Comparison of ENCODE assay signal across 29 mouse cellular contexts in the genomic region with DNA sequence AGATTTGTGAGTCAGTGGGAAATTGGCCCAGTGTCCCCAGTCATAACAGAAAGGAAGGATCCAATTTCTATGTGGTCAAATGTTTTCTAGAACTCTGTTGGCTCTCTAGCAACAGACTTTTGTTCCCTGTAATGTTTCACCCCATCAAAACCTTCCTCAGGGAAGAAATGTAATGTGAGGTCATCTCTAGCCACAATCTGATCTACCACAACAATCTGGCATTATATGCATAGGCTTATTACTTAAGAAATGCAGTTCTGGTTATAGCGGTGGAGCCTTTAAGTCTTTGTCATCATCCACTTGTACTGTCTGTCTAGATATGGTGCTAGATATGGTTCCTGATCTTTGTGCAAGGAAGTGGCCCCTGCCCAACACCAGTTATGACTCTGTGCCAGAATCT.
A peak's percentile ranks its signal among the peaks of the same experiment; 100 is the strongest.
DNase-seq lines count a peak whose midpoint lies in the region; ATAC-seq and TF ChIP-seq lines count a peak whose summit lies in the region.
"Had no signal": no experiment of that assay in that cellular context is flagged by ENCODE, and none has a peak within 500 bp of the region (broad histone marks: within the 10 kb centered on the region; RNA-seq: fewer than 3 reads in every experiment).

No protein-coding gene starts in this region.

- no peak for TF ChIP-seq CTCF in embryonic fibroblast, embryonic 13.5 days (IDR thresholded peaks at IDR 0.05; ENCODE audit: borderline replicate concordance, insufficient read depth, low read length)
- TF ChIP-seq CTCF in left cerebral cortex, adult 2 months (IDR thresholded peaks at IDR 0.05) = no peak
- no peak for TF ChIP-seq CTCF in layer of hippocampus, adult 2 months (conservative IDR thresholded peaks at IDR 0.05)

- H3K27ac ChIP-seq in embryonic fibroblast, embryonic 13.5 days (ENCODE audit: insufficient read depth, low read length) = peak overlapping the region; percentile 32; the same call in 1 of the 2 replicates
- H3K27ac ChIP-seq in left cerebral cortex, adult 2 months = no peak overlapping the region
- no peak overlapping the region for H3K27ac ChIP-seq in layer of hippocampus, adult 2 months
- H3K27ac ChIP-seq: embryonic facial prominence, embryonic 10.5 days; embryonic facial prominence, embryonic 13.5 days; forebrain, embryonic 12.5 days; forebrain, embryonic 15.5 days; heart, embryonic 15.5 days; intestine, embryonic 15.5 days had no signal

- intact Hi-C loops in left cerebral cortex, adult 2 months (cut with DNase I) = no loop called here

- peak; percentile 16 for DNase-seq in 3T3-L1 (ENCODE audit: low read depth, low spot score)
- DNase-seq in Muller cell, postnatal 12 days (ENCODE audit: inconsistent ontology term) = peak; percentile 52
- DNase-seq in left cerebral cortex, adult 2 months (ENCODE audit: extremely low spot score in 1 of 2, low spot score in 2 of 2) = no peak
- DNase-seq in layer of hippocampus, adult 2 months (ENCODE audit: low spot score in 2 of 2) = no peak
- DNase-seq in frontal cortex, adult 2 months (ENCODE audit: extremely low spot score in 1 of 2, low spot score in 1 of 2) = no peak
- DNase-seq: adrenal gland, postnatal 10 days; adrenal gland, postnatal 36 days; cerebellum, adult 11 months; cerebellum, adult 2 months; cerebellum, adult 9-11 months; cerebellum, postnatal 25 days; embryo, embryonic 11 days; gastrocnemius, postnatal 10 days; gastrocnemius, postnatal 36 days; heart, adult 18-20 months; heart, postnatal 14 days; heart, postnatal 4 days had no signal

- H3K4me3 ChIP-seq in embryonic fibroblast, embryonic 13.5 days (ENCODE audit: insufficient read depth, low read length) = no peak overlapping the region
- H3K4me3 ChIP-seq in left cerebral cortex, adult 2 months = no peak overlapping the region
- no peak overlapping the region for H3K4me3 ChIP-seq in layer of hippocampus, adult 2 months
- H3K4me3 ChIP-seq: embryonic facial prominence, embryonic 10.5 days; embryonic facial prominence, embryonic 13.5 days; forebrain, embryonic 12.5 days; forebrain, embryonic 15.5 days; heart, embryonic 12.5 days; heart, embryonic 15.5 days; intestine, embryonic 15.5 days had no signal

- ATAC-seq in granulocyte monocyte progenitor cell, adult 5-6 weeks (replicated peaks; ENCODE audit: poor library complexity, severe bottlenecking) = peak; percentile 48; the same call in 1 of the 2 replicates
- no peak for ATAC-seq in erythroid progenitor cell, adult 5-6 weeks (replicated peaks; ENCODE audit: low FRiP score, poor library complexity, severe bottlenecking)
- ATAC-seq: forebrain, embryonic 15.5 days; hindbrain, embryonic 16.5 days; intestine, embryonic 15.5 days; Patski had no signal

- no peak for TF ChIP-seq POLR2A in embryonic fibroblast, embryonic 13.5 days (IDR thresholded peaks at IDR 0.05; ENCODE audit: low read depth, low read length)

- H3K4me1 ChIP-seq in embryonic fibroblast, embryonic 13.5 days (ENCODE audit: control insufficient read depth, insufficient read depth, low read length) = 0 out of 2 replicates have a peak, but pooled peaks cover 3% of the 10 kb centered on the region
- H3K4me1 ChIP-seq: embryonic facial prominence, embryonic 10.5 days; intestine, embryonic 15.5 days had no signal

Comparison
In these comparisons a context has a peak if more than half of its experiments do, and no peak if none do; other contexts are left out.
1. DNase-seq: peak in 3T3-L1 (single experiment) and Muller cell, postnatal 12 days (single experiment); none in left cerebral cortex, adult 2 months (0 of 2), layer of hippocampus, adult 2 months (0 of 2) and frontal cortex, adult 2 months (0 of 2).